Mouse (Mus musculus): ENCODE results near the gene Crip1. TPM values are rescaled to one million over a fixed set of nuclear protein-coding genes. Genes with fewer than 3 reads are reported as not detected.

Gene Crip1
- total and polyA plus RNA-seq, 3 experiments: 31.5 to 897 (median 143) TPM

DNA sequence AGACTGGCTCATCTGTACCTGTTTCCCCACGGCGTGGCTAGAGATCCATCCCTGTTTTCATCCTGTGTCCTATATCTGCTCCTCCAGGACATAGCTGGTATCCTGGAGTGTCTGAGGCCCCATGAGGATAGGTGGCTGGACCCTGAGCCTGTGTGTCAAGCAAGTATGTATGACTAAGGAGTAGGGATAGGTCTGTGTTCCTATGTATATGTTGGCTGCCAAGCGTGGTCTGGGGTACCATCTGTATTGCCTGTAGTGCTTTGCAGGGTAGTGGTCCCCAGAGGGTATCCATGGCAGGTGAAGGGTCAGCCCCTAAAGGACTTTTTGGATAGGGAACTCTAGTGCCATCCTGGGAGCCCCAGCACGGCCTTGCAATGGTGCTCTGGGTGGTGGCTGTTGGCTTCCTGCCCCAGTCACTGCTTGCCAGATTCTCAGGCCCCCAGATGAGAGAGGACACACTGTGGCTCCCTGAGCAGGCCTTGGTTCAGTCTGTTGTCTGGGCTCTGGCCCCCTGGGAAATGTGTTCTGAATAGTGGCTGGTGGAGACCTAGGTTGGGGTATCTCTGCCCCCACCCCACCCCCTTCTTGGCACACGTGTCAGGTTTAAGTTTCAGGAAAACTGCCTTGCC is 45.6 kb upstream of the Crip1 start:
- peaks cover 67% of the 10 kb centered on the region for H3K36me3 ChIP-seq (replicated peaks)
- TF ChIP-seq TAL1 (conservative IDR thresholded peaks at IDR 0.05; ENCODE audit: low read depth, low read length) (no peak), POLR2AphosphoS5 (IDR thresholded peaks at IDR 0.05; ENCODE audit: insufficient replicate concordance, low read depth, low read length) (0 out of 2 replicates have a peak, but pooled peaks have one; percentile 33), GATA2 (IDR thresholded peaks at IDR 0.05; ENCODE audit: borderline replicate concordance, low read depth, low read length) (no peak)
- DNase-seq (ENCODE audit: low spot score) (no peak), ATAC-seq (ENCODE audit: extremely low read depth, insufficient number of reproducible peaks, low FRiP score, poor library complexity, severe bottlenecking) (no peak)
- peaks cover 77% of the 10 kb centered on the region for H3K4me1 ChIP-seq (ENCODE audit: insufficient read depth, low read depth, low read length)
- H3K9me3 ChIP-seq (replicated peaks): peaks cover 6% of the 10 kb centered on the region
- peaks cover 19% of the 10 kb centered on the region for H3K27me3 ChIP-seq (ENCODE audit: insufficient read depth, low read length)
- peak overlapping the region; percentile 78; the same call in 1 of the 2 replicates for H3K4me3 ChIP-seq (ENCODE audit: low read depth, low read length)

DNA sequence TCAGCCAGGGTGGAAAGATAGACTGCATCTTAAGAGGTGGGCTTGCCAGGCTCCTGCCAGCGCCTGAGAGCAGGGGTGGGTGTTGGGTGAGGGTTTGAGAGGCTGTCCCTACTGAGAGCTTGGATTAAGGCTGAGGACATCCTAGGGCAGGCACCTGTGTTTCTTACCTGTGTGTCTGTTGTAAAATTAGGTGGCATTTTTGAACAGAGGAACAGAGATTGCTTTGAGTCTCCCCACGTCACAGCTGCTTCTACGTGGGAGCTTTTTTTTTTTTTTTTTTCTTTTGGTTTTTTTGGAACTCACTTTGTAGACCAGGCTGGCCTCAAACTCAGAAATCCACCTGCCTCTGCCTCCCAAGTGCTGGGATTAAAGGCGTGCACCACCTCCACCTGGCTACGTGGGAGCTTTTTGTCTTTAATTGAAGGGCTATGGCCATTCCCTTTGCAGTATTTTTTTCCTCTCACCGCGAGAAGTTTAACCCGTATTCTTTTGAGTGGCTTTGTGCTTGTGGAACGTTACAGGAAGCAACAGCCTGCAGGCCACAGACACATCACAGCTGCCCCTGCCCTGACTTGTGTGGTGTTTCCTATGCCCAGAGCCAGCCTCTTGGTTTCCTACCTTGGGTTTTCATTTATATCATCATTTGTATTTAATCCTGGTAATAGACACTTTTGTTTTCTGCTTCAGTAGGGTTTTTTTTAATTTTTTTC is 44.7 kb upstream of the Crip1 start:
- Histone ChIP-seq H3K9me3 (replicated peaks) (peaks cover 11% of the 10 kb centered on the region), H3K4me3 (ENCODE audit: low read depth, low read length) (peak overlapping the region; percentile 13; the same call in 1 of the 2 replicates), H3K27me3 (ENCODE audit: insufficient read depth, low read length) (peaks cover 11% of the 10 kb centered on the region), H3K4me1 (ENCODE audit: insufficient read depth, low read depth, low read length) (peaks cover 85% of the 10 kb centered on the region), H3K36me3 (replicated peaks) (peaks cover 75% of the 10 kb centered on the region)
- ATAC-seq (ENCODE audit: extremely low read depth, insufficient number of reproducible peaks, low FRiP score, poor library complexity, severe bottlenecking) (no peak), DNase-seq (ENCODE audit: low spot score) (no peak)
- TF ChIP-seq TAL1 (conservative IDR thresholded peaks at IDR 0.05; ENCODE audit: low read depth, low read length) (no peak), GATA1 (IDR thresholded peaks at IDR 0.05; ENCODE audit: borderline replicate concordance, low read length) (no peak), GATA2 (IDR thresholded peaks at IDR 0.05; ENCODE audit: borderline replicate concordance, low read depth, low read length) (no peak), CTCF (IDR thresholded peaks at IDR 0.05; ENCODE audit: low read depth, low read length) (no peak), POLR2AphosphoS5 (IDR thresholded peaks at IDR 0.05; ENCODE audit: insufficient replicate concordance, low read depth, low read length) (no peak)

DNA sequence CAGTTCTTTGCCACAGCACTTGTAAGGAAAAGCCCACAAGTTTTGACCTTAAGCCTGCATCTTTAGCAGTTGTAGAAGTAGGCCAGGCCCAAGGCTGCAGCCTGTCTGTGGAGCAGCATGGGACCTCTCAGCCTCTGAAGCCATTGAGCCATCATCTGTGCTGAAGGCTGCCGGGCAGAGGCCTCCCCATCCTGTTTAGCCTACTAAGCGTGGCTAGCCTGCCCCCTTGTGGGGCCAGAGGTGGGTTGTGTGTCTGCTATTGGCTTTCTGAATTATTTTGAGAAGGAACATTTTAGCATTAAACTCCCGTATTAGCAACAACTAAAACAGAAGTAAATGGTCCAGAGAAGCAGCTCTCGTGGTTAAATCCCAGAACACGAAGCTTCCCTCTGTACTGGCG is 43.7 kb upstream of the Crip1 start:
- TF ChIP-seq POLR2AphosphoS5 (IDR thresholded peaks at IDR 0.05; ENCODE audit: insufficient replicate concordance, low read depth, low read length) (no peak; the same call in 1 of the 2 replicates), GATA2 (IDR thresholded peaks at IDR 0.05; ENCODE audit: borderline replicate concordance, low read depth, low read length) (no peak), CTCF (IDR thresholded peaks at IDR 0.05; ENCODE audit: low read depth, low read length) (peak; percentile 46; the same call in 1 of the 2 replicates), TAL1 (conservative IDR thresholded peaks at IDR 0.05; ENCODE audit: low read depth, low read length) (no peak), GATA1 (IDR thresholded peaks at IDR 0.05; ENCODE audit: borderline replicate concordance, low read length) (no peak)
- DNase-seq (ENCODE audit: low spot score): peak; percentile 81
- Histone ChIP-seq H3K9me3 (replicated peaks) (peaks cover 16% of the 10 kb centered on the region), H3K36me3 (replicated peaks) (peaks cover 83% of the 10 kb centered on the region), H3K4me1 (ENCODE audit: insufficient read depth, low read depth, low read length) (peaks cover 88% of the 10 kb centered on the region), H3K27me3 (ENCODE audit: insufficient read depth, low read length) (peaks cover under 1% of the 10 kb centered on the region; the same call in 1 of the 2 replicates), H3K4me3 (ENCODE audit: low read depth, low read length) (peak overlapping the region; percentile 20; the same call in 1 of the 2 replicates)
- peak; percentile 35 for ATAC-seq (ENCODE audit: extremely low read depth, insufficient number of reproducible peaks, low FRiP score, poor library complexity, severe bottlenecking)

DNA sequence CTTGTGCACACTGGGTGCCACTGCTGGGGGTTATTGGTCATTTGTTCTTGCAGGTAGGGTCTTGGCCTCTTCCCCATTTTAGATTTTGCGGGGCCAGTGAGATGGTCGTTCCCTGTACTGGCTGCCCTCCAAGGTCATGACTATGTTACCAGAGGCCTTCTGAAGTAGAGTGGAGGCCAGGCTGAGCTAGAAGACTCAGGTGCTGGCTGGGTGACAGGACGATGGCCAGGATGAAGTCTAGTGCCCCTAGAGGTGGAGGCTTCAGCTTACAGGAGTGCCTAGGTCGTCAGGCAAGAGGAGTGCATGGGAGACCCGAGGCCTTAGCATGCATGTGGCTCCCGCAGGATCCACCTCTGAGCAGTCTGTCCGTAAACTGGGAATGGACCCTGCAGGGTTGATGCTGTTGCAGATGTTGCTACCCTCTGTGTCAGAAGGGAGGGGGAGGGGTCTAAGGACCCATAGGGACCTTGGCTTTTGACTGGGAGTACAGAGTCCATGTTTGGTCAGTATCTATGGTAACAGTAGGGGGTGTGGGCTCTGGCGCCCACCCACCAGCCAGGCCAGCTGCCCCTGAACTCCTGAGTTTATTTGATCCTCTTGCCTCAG is 42.2 kb upstream of the Crip1 start:
- no peak for DNase-seq (ENCODE audit: low spot score)

DNA sequence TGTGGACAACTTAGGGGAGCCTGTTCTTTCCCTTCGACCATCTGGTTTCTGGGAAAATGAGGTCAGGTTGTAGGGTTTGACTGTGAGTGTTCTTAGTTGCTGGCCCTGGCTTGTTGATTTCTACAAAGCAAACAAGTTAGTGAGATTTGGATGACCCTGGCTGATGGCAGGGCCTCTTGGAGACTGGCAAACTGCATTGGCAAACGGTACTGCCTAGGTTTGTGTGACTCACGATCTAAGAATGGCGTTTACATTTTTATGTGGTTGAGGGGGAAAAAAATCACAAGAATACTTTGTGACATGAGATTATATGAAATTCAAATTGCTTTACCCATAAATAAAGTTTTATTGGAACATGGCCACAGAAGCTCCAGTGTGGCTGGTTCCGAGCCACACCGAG is 39.7 kb upstream of the Crip1 start:
- Histone ChIP-seq H3K4me3 (ENCODE audit: low read depth, low read length) (peak overlapping the region; percentile 53; the same call in 1 of the 2 replicates), H3K4me1 (ENCODE audit: insufficient read depth, low read depth, low read length) (peaks cover 90% of the 10 kb centered on the region), H3K36me3 (replicated peaks) (peaks cover 89% of the 10 kb centered on the region), H3K27me3 (ENCODE audit: insufficient read depth, low read length) (no peaks in the 10 kb centered on the region), H3K9me3 (replicated peaks) (peaks cover 16% of the 10 kb centered on the region)
- no peak for ATAC-seq (ENCODE audit: extremely low read depth, insufficient number of reproducible peaks, low FRiP score, poor library complexity, severe bottlenecking)
- no peak for DNase-seq (ENCODE audit: low spot score)
- TF ChIP-seq GATA2 (IDR thresholded peaks at IDR 0.05; ENCODE audit: borderline replicate concordance, low read depth, low read length): no peak
- TF ChIP-seq TAL1 (conservative IDR thresholded peaks at IDR 0.05; ENCODE audit: low read depth, low read length): no peak
- TF ChIP-seq POLR2AphosphoS5 (IDR thresholded peaks at IDR 0.05; ENCODE audit: insufficient replicate concordance, low read depth, low read length): no peak
- TF ChIP-seq CTCF (IDR thresholded peaks at IDR 0.05; ENCODE audit: low read depth, low read length): no peak
- no peak for TF ChIP-seq GATA1 (IDR thresholded peaks at IDR 0.05; ENCODE audit: borderline replicate concordance, low read length)

More for the DNA sequence above, 42.2 kb upstream of the Crip1 start:
- Histone ChIP-seq H3K4me3 (ENCODE audit: low read depth, low read length) (peak overlapping the region; percentile 34; the same call in 1 of the 2 replicates), H3K27me3 (ENCODE audit: insufficient read depth, low read length) (no peaks in the 10 kb centered on the region), H3K36me3 (replicated peaks) (peaks cover 93% of the 10 kb centered on the region), H3K9me3 (replicated peaks) (peaks cover 16% of the 10 kb centered on the region), H3K4me1 (ENCODE audit: insufficient read depth, low read depth, low read length) (peaks cover 94% of the 10 kb centered on the region)
- no peak for ATAC-seq (ENCODE audit: extremely low read depth, insufficient number of reproducible peaks, low FRiP score, poor library complexity, severe bottlenecking)
- TF ChIP-seq GATA1 (IDR thresholded peaks at IDR 0.05; ENCODE audit: borderline replicate concordance, low read length) (no peak), CTCF (IDR thresholded peaks at IDR 0.05; ENCODE audit: low read depth, low read length) (0 out of 2 replicates have a peak, but pooled peaks have one; percentile 16)
